Mouse (Mus musculus) bone marrow macrophage, adult 2 months (primary cell): ENCODE data around the gene Pogz.

Experiments
- CTCF ChIP-seq: IDR thresholded peaks from 2 replicates; pipeline ENCODE4 v1.5.1; 2012; ENCODE audit warnings: low read depth, mild to moderate bottlenecking, low read length, moderate library complexity
- POLR2A ChIP-seq: IDR thresholded peaks from 2 replicates; pipeline ENCODE4 v1.6.1; 2012; ENCODE audit warnings: mild to moderate bottlenecking, low read depth, low read length, borderline replicate concordance

- TF ChIP-seq CTCF (no peak), POLR2A (no peak)
Observed at GRCm38 (mm10) chr3:94849338-94849737, 12.0 kb downstream of the Pogz start.
